Mouse (Mus musculus): ENCODE results near the gene Kndc1.

Gene Kndc1

DNA sequence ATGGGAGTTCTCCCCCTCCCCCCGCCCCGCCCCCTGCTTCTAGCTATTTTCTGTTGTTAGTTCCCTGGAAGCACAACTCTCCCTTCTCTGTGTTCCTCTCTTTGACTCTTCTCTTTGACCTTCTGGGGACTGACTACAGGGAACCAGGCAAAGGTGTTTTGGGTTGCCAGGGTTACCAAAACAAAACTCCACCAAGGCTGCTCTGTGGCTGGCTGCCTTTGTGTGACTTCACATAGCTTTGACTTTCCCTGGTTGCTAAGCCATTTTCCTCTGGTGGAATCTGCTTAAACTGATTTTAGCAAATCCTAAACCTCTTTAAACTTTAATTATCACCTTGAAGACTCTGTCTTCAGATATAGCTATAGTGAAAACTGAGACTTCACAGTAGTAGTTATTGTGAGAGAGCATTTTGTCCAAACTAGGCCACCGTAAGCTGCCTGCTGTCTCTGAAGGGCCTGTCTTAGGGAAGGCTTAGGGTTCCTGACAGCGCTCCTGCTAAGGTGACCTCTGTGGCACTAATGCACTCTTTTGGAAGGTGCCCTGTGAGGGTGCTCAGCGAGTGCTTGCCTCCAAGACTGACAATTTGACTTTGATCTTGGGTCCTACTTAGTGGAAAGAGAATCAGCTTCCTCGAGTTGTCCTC lies 57.6 kb downstream of the Kndc1 start:
- no peak for DNase-seq (ENCODE audit: low spot score in 2 of 2)

DNA sequence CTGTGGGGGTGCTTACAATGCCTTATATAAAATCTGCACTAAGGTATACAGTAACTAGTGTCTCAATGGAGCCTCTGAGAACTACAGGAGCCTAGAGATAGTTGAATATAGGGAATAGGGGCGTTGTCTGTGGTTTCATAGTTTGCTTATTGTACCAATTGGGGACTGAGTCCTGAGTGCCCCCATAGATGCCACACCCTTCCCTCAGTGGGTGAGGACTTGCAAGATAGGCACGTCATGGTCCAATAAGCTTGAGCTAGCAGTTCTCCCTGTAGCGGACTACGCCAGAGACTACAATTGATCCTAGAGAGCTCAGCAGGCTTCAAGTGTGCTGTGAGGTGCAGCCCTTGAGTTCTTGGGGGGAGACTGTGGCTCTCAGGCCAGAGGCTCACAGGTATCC lies 61.0 kb downstream of the Kndc1 start:
- DNase-seq (ENCODE audit: low spot score in 2 of 2): no peak

DNA sequence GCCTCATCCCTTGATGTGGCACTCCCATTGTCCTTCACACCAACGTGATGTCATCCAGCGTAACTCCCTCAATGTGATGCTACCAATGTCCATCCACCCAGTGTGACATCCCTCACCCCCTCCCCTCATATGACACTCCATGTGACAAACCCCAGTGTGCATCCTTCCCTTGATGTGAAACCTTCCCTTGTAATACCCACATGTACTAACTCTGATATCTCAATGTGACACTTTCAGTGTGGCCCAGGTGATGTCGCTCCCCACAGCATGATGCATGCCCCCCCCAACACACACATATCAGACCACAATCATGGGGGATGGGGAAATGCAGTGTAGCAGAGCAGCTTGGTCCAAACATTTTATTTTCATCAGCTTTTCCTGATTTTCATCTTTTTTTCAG lies 62.2 kb downstream of the Kndc1 start:
- DNase-seq (ENCODE audit: low spot score in 2 of 2): no peak

- no peak for DNase-seq (ENCODE audit: low spot score in 2 of 2)
Measured at GRCm38 (mm10) chr7:139957437-139957836, 62.9 kb downstream of the Kndc1 start.

DNA sequence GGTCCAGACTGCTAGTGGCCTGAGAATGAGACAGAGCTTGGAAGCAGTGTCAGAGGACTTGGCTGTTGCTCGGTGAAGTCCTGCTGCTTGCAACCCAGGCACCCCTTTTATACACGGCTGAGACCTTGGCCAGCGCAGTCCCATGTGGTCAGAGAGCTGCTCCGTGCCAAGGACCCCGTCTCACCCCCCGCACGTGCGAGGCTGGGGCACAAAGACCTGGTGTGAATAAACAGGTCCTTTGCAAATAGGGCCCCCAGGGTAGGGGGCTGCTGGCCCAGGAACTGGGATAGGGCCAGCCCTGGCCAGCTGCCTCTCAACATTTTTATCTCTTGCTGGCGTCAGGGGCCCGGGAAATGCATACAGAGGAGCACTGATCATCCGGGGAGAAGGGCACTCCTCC lies 63.5 kb downstream of the Kndc1 start:
- DNase-seq (ENCODE audit: low spot score in 2 of 2): no peak

DNA sequence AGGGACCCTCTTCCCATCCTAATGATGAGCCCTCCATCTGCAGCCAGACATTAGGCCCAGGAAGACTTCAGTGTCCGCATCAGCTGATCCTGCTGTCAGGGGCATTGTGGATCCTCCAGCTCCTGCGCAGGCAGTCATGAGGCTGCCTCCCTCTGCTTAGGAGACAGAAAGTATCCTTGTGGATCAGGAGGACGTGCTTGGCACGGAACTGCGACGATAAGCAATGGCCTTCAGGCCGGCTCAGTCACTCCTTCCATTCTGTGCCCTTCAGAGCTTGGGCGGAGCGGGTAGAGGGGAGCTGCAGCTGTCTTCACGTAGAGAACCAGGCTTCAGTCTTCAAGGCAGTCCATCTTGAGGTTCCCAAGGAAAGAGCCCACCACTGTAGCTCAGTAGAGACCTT lies 66.6 kb downstream of the Kndc1 start:
- DNase-seq (ENCODE audit: low spot score in 2 of 2): no peak

DNA sequence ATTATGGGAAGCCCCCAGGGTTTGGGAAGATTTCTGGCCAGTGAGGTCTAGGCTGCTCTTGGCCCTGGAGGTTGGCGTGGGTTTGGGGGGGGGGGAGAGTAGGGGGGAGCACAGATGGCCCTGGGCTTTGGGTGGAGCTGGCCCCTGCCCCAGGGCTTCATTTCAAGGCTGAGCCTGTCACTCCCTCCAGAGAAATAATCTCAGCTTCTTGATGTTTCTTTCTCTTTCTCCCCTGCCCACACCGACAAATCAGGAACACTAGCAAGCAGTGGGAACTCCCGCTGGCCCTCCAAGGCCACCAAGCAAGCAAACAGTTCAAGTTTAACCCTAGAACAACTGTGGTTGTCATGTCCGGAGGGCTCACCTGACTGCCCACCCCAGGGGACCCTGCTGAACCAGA lies 69.3 kb downstream of the Kndc1 start:
- DNase-seq (ENCODE audit: low spot score in 2 of 2): no peak

GRCm38 (mm10) chr7:139967175-139967574 lies 72.7 kb downstream of the Kndc1 start:
- DNase-seq (ENCODE audit: low spot score in 2 of 2): no peak

GRCm38 (mm10) chr7:139968428-139968827 lies 73.9 kb downstream of the Kndc1 start:
- no peak for DNase-seq (ENCODE audit: low spot score in 2 of 2)

DNA sequence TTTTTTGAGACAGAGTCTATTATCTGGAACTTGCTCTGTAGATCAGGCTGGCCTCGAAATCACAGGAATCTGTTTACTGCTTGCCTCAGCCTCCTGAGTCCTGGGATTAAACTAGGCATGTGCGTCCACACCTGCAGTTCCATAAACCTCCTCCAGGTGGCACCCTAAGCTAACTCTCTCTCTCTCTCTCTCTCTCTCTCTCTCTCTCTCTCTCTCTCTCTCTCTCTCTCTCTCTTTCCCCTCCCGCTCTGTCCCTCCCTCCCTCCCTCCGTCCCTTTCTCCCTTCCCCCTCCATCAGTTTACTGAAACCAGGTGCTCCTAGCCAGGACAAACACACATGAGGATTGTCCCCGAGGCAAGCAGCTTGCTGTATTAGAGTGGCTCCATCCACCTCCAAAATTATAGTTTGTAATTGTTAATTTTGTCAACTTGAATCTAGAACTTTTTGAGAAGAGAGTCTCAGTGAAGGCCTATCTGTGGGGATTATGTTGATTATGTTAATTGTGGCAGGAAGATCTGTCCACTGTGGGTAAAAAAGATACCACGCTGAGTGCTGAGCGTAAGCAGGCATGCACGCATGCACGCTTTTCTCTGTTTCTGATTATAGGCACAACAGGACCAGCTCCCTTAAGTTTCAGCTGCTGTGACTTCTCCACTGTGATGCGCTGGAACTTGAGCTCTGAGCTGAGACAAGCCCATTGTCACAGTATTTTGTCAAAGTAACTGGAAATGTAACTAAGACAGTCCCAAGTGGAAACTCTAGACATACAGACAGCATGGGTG lies 75.0 kb downstream of the Kndc1 start:
- DNase-seq (ENCODE audit: low spot score in 2 of 2): peak; percentile 59 to 81

DNA sequence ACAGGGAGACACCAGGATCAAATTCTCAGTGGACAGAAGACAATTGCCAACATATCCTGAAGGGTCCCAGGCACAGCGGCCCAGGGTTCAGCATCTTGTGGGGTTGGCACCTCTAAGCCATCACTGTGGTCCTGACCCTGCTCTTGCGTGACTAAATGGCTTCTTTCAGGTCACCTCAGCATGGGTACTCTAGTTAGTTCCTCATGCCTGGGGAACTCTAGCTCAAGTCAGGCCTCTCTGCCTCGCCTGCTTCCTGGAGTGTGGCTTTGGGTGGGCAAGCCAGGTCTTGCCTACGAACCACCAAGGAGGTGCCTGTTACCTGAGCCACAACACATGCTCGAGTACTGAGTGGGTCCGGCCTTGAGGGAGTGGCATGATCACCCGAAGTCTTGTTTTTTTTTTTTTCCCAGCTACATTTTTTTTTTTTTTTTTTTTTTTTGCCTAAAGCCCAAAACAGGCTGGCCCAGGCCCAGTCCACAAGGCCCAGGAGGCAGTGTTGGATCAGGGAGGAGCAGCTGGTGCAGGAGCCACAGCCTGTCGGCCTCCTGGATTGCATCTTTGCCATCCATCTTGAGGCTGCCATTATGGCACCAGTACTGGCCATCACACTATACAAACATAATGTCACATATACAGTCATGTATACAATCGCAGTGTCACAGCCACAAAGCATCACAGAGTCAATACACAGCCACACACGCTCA lies 75.9 kb downstream of the Kndc1 start:
- DNase-seq (ENCODE audit: low spot score in 2 of 2): no peak

- DNase-seq (ENCODE audit: low spot score in 2 of 2): no peak
Measured at GRCm38 (mm10) chr7:139970979-139971378, 76.5 kb downstream of the Kndc1 start.

DNA sequence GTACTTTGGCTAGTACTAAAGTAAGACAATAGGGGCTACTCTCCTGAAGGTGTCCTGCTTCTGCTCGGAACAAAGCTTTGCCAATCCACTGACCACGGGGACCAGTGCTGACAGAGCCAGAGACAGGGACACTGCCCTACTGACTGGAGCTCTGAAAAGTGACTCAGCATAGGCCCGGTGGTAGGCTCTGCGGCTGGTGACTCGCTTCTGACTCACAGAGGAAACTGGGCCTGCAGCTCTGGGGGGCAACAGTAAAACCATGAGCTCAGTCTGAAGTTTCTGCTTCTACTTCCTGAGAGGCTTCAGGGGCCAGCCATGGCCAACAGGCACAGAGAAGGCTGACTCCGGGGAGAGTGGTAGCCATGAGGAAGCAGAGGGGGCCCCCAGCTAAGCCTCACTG lies 76.9 kb downstream of the Kndc1 start:
- DNase-seq (ENCODE audit: low spot score in 2 of 2): no peak

- DNase-seq (ENCODE audit: low spot score in 2 of 2): no peak
Measured at GRCm38 (mm10) chr7:139972923-139973331, 78.4 kb downstream of the Kndc1 start.

DNA sequence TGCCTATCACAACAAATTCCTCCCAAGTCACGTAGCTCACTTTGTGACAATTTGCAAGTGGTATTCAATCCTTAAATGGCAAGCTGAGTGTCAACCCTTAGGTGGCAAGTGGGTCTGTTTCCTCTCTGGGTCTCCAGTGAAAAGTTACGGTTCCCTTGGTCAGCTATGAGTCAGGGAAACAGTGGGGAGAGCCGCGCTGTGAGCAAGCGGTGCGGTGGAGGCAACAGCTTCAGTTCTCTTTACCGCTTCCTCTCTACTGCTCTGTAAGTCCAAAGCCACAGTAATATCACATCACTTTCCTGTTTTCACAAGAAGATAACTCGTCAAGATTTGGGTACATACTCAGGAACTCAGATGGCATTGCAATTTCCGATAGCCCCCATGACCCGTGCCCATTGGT lies 79.8 kb downstream of the Kndc1 start:
- DNase-seq (ENCODE audit: low spot score in 2 of 2): no peak

- no peak for DNase-seq (ENCODE audit: low spot score in 2 of 2)
Measured at GRCm38 (mm10) chr7:139975471-139975870, 81.0 kb downstream of the Kndc1 start.

- DNase-seq (ENCODE audit: low spot score in 2 of 2): peak; percentile 84 to 86
Measured at GRCm38 (mm10) chr7:139978278-139978892, 83.9 kb downstream of the Kndc1 start, which contains the start of gene 6430531B16Rik. 6430531B16Rik (minus strand) TSS chr7:139978755.

DNA sequence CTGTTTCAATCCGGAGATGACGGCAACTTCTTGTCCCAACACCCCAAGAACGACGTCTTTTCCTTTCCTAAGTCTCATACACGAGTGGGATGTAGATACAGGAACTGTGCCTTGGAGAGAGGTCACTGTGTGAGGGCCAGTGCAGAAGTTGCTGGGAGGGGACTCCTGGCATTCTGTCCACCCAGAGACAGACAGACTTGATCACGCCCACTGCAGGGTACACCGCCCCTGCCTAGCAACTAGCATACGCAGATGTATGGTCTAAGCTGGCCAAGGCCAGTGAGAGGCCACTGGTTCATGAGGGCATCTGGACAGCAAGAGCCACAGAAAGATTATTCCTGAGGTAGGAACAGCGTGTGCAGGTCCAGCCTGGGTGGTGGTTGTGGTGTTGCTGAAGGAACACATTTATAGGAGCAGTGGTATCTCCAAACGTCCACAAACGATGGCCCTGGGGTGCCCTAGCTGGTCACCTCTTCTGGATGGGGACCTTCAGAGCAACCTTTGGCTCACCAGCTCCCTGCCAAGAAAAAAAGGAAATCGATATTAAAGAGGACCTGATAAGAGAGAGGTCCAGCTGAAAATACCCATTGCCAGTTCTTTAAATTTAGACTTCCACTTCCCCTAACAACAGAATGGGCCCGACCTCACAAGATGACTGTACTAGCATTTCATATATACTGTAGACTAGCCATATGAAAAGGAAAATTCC lies 84.7 kb downstream of the Kndc1 start:
- no peak for DNase-seq (ENCODE audit: low spot score in 2 of 2)

DNA sequence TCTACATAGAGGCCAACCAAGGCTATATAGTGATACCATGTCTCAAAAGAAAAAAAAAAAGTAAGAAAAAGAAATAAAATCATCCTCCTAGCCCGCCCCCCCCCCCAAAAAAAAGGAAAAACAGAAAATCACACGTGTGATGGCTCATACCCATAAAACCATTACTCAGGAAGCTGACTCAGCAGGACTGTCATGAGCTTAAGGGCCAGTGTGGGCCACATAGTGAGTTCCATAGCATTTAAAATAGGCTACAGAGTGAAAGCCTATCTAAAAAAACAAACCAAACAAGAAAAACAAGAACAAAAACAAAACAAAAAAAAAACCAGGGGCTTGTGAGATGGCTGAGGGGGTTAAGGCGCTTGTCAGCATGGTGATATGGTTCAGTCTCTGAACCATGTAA lies 86.3 kb downstream of the Kndc1 start:
- no peak for DNase-seq (ENCODE audit: low spot score in 2 of 2)

GRCm38 (mm10) chr7:139982058-139982457 lies 87.6 kb downstream of the Kndc1 start:
- DNase-seq (ENCODE audit: low spot score in 2 of 2): no peak

GRCm38 (mm10) chr7:139984505-139984904 lies 90.0 kb downstream of the Kndc1 start:
- DNase-seq (ENCODE audit: low spot score in 2 of 2): no peak

GRCm38 (mm10) chr7:139988272-139988671 lies 93.8 kb downstream of the Kndc1 start:
- no peak for DNase-seq (ENCODE audit: low spot score in 2 of 2)

Measured in frontal cortex, postnatal 10 days (tissue).